Mouse (Mus musculus) liver, postnatal 0 days (tissue): ENCODE results near the gene Gjc1. TPM values are rescaled to one million over a fixed set of nuclear protein-coding genes. Genes with fewer than 3 reads are reported as not detected.

Experiments
- ATAC-seq: fragments of 200-750 bp; cut with Nextera tagmentation; 2 replicates; pipeline ENCODE4 v1.8.0; 2017; ENCODE audit warnings: mild to moderate bottlenecking, moderate library complexity
- DNase-seq: peaks from one replicate; pipeline ENCODE4 v3.0.0-alpha.2; 2016
- H3K27ac ChIP-seq: fragments of 300-500 bp; sonication (generic); 2 replicates; pipeline ENCODE4 v1.5.1; 2014; ENCODE audit warnings: antibody characterized with exemption, moderate library complexity, mild to moderate bottlenecking, low read depth
- H3K27me3 ChIP-seq: fragments of 300-500 bp; sonication (generic); 2 replicates; pipeline ENCODE4 v1.6.1; 2014; ENCODE audit warnings: low read length, control low read depth, mixed read lengths; ENCODE audit not compliant: insufficient read depth
- H3K36me3 ChIP-seq: fragments of 300-500 bp; sonication (generic); replicated peaks from 2 replicates; pipeline ENCODE4 v1.6.1; 2014; ENCODE audit warnings: mild to moderate bottlenecking, control low read depth, low read length, moderate library complexity, mixed read lengths; ENCODE audit not compliant: insufficient read depth
- H3K4me1 ChIP-seq: fragments of 300-500 bp; sonication (generic); 2 replicates; pipeline ENCODE4 v1.6.1; 2014; ENCODE audit warnings: antibody characterized with exemption, mild to moderate bottlenecking, control low read depth; ENCODE audit not compliant: insufficient read depth
- H3K4me2 ChIP-seq: fragments of 300-500 bp; sonication (generic); 2 replicates; pipeline ENCODE4 v1.6.1; 2014; ENCODE audit warnings: low read depth, mild to moderate bottlenecking, low read length, moderate library complexity, mixed read lengths
- H3K4me3 ChIP-seq: fragments of 300-500 bp; sonication (generic); 2 replicates; pipeline ENCODE4 v1.5.1; 2014; ENCODE audit warnings: low read depth, low read length
- H3K9ac ChIP-seq: fragments of 300-500 bp; sonication (generic); replicated peaks from 2 replicates; pipeline ENCODE4 v1.6.1; 2014; ENCODE audit warnings: mild to moderate bottlenecking, moderate library complexity
- H3K9me3 ChIP-seq: fragments of 300-500 bp; sonication (generic); 2 replicates; pipeline ENCODE4 v1.6.1; 2016; ENCODE audit warnings: mild to moderate bottlenecking, control low read depth, low read length, mixed read lengths
- CTCF ChIP-seq: sonication (generic); IDR thresholded peaks from 2 replicates; pipeline ENCODE4 v1.5.1; 2016; ENCODE audit warnings: antibody characterized with exemption, low read depth
- EP300 ChIP-seq: IDR thresholded peaks from 2 replicates; pipeline ENCODE4 v1.6.1; 2016; ENCODE audit warnings: antibody characterized with exemption, low read depth, mild to moderate bottlenecking
- WGBS: fragments of 180-500 bp; shearing (Covaris S2); extraction: QIAGEN DNeasy Blood & Tissue Kit; methylation state at CpG from one replicate; pipeline ENCODE4 v1.1.7; 2014; ENCODE audit not compliant: insufficient replicate concordance; 5-methylcytosine and 5-hydroxymethylcytosine counted together
- polyA plus RNA-seq: library from polyadenylated mRNA; unstranded; fragments of >200 nt; fragmentation: Nextera tagmentation; extraction: Ambion mirVana; gene quantifications from 2 replicates; pipeline ENCODE4 v1.2.1, GENCODE M21; 2015

Gene Gjc1
- polyA plus RNA-seq, 1 experiment from 2014 or later = 1.4 TPM

DNA sequence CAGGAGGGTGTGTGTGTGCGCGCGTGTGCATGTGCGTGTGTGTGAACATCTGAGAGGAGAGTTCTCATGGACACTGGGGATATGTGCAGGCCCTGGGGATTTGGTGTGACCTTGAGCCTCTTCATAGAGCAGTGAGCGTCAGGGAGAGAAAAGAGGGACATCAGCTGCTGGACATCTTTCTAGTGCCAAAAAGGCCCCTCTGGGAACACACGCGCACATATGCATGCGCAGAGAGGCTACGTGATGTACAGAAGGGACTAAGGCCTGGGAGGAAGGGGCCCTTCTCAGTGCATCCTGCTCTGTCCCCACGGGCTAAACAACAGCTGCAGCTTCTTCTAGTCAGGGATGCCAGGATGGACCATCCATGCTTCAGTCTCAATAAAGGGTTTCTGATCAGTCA lies 14.7 kb upstream of the Gjc1 start:
- Histone ChIP-seq H3K4me3 (no peak overlapping the region), H3K4me2 (no peak overlapping the region), H3K27ac (no peak overlapping the region), H3K4me1 (no peaks in the 10 kb centered on the region), H3K27me3 (no peaks in the 10 kb centered on the region), H3K9ac (no peak overlapping the region), H3K9me3 (no peaks in the 10 kb centered on the region), H3K36me3 (peaks cover 19% of the 10 kb centered on the region)
- TF ChIP-seq CTCF (no peak), EP300 (no peak)
- ATAC-seq (no peak), DNase-seq (no peak)
- WGBS = 83% methylated on average over 10 of the region's 10 CpGs

DNA sequence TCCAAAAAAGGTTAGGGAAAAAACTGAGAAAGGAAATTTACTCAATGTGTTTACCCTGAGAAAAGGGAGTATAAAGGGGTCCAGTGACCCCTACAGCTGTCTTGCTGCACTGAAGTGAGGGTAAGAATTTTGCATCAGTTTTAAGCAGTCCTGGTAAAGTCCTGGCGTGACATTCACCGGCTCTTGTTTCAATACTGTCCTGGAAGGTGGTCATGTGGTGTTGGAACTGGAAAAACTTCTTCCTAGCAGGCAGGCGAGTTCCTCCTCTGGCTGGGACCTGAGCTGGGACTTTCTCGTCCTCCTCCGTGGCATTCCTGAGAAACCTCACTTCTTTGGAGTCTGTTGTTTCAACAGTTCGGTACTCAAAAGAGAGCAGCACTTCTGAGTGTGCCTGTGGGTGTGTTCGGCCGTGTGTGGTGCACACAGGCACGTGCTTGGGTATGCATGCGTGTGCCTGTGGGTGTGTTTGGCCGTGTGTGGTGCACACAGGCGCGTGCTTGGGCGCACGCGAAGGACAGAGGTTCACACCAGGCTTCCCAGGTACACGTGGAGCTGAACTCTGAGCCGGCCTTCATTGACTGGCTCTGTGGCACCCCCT lies 13.3 kb upstream of the Gjc1 start:
- H3K4me3 ChIP-seq = no peak overlapping the region
- TF ChIP-seq CTCF (no peak), EP300 (no peak)
- no peak overlapping the region for H3K4me2 ChIP-seq
- peaks cover 7% of the 10 kb centered on the region; the same call in 1 of the 2 replicates for H3K36me3 ChIP-seq
- no peaks in the 10 kb centered on the region for H3K9me3 ChIP-seq
- H3K9ac ChIP-seq = no peak overlapping the region
- H3K27ac ChIP-seq = no peak overlapping the region
- WGBS = 57% methylated on average over 18 of the region's 18 CpGs
- no peaks in the 10 kb centered on the region for H3K27me3 ChIP-seq
- ATAC-seq = no peak
- no peak for DNase-seq
- H3K4me1 ChIP-seq = no peaks in the 10 kb centered on the region

DNA sequence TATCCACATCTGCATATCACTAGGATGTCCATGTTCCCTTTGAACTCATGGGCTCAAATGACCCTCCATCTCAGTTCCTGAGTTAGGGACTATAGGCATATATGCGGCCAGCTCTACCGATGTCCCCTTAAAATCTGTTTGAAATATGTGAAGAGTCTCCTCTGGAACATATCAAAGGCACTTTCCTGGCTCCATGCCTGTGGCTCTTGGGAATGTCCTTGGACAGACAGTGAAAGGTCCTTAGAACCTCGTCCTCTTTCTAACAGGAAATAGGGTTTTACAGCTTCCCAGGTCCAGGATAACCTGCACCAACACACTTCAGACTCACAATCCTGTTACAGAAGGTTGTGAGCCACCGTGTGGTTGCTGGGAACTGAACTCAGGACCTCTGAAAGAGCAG lies 10.8 kb upstream of the Gjc1 start:
- 60% methylated on average over 4 of the region's 4 CpGs for WGBS
- no peaks in the 10 kb centered on the region for H3K36me3 ChIP-seq
- no peak overlapping the region for H3K9ac ChIP-seq
- no peaks in the 10 kb centered on the region for H3K4me1 ChIP-seq
- DNase-seq (no peak), ATAC-seq (no peak)
- H3K27me3 ChIP-seq = no peaks in the 10 kb centered on the region
- no peak overlapping the region for H3K4me2 ChIP-seq
- TF ChIP-seq CTCF (no peak), EP300 (no peak)
- H3K27ac ChIP-seq = no peak overlapping the region
- no peaks in the 10 kb centered on the region for H3K9me3 ChIP-seq
- no peak overlapping the region for H3K4me3 ChIP-seq

DNA sequence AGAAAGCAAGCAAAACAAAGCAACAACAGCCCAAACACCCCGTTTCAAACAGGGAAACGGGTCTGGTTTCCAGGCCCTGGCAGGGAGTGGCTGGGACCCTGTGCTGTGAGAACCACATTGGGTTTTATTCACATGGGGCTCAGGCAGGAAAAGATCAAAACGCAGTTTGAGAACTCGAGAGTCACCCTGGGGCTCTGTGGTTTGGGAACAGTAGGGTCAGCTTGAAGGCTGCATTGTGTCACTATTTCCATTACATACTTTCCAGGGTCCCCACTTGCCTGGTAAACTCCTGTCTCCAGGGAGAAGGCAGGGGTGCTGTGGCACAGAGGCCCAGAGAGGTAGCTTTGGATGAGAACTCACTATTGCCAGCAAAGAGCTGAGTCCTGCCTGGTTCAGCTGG lies 7.6 kb upstream of the Gjc1 start:
- Histone ChIP-seq H3K4me1 (no peaks in the 10 kb centered on the region), H3K36me3 (no peaks in the 10 kb centered on the region), H3K4me2 (no peak overlapping the region), H3K9ac (no peak overlapping the region), H3K9me3 (no peaks in the 10 kb centered on the region), H3K27me3 (peaks cover 7% of the 10 kb centered on the region), H3K4me3 (no peak overlapping the region), H3K27ac (no peak overlapping the region)
- WGBS = 38% methylated on average over 4 of the region's 4 CpGs
- DNase-seq = no peak
- ATAC-seq = no peak
- TF ChIP-seq EP300 (no peak), CTCF (no peak)

DNA sequence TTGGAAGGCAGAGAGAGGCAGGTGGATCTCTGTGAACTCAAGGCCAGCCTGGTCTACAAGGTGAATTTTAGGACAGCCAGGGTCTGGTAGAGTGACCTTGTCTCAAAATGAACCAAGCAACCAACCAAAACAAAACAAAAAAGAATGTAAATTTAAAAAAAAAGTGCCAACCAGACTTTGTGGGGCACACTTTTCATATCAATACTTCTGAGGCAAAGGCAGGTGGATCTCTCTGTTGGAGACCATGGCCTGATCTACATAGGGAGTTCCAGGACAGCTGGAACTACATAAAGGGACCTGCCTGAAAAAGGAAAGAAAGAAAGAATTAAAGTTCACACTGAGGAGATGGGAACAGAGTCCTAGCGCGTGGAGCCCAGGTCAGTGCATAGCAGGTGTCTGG lies 7.0 kb upstream of the Gjc1 start:
- no peak for ATAC-seq
- H3K27me3 ChIP-seq = peaks cover 9% of the 10 kb centered on the region
- TF ChIP-seq CTCF = no peak
- no peak for TF ChIP-seq EP300
- DNase-seq = no peak
- H3K9me3 ChIP-seq = no peaks in the 10 kb centered on the region
- no peaks in the 10 kb centered on the region for H3K4me1 ChIP-seq
- no peak overlapping the region for H3K4me3 ChIP-seq
- H3K36me3 ChIP-seq = no peaks in the 10 kb centered on the region
- 71% methylated on average over 2 of the region's 2 CpGs for WGBS
- H3K9ac ChIP-seq = no peak overlapping the region
- H3K4me2 ChIP-seq = no peak overlapping the region
- no peak overlapping the region for H3K27ac ChIP-seq

DNA sequence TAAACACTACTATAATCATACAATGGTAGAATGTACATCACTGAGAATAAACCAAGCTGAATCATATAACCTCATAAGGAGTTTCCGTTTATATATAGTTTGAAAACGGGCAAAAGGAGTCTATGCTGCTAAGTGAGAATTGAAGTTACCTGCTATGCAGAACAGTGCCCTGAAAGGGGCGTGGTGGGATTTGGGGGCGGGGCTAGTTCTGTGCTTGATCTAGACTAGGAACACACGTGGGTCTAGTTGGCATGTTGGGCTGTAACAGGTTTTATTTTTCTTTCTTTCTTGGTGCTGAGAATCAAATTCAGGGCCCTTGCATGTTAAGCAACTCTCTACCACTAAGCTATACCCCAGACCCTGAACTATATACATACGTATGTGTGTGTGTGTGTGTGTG lies 1.7 kb upstream of the Gjc1 start:
- TF ChIP-seq CTCF = no peak
- TF ChIP-seq EP300 = no peak
- WGBS = 42% methylated on average over 6 of the region's 6 CpGs
- peaks cover 7% of the 10 kb centered on the region for H3K4me1 ChIP-seq
- no peak overlapping the region for H3K27ac ChIP-seq
- H3K4me3 ChIP-seq = no peak overlapping the region
- H3K27me3 ChIP-seq = peaks cover 55% of the 10 kb centered on the region
- H3K4me2 ChIP-seq = no peak overlapping the region
- no peak for ATAC-seq
- H3K9me3 ChIP-seq = no peaks in the 10 kb centered on the region
- no peak overlapping the region for H3K9ac ChIP-seq
- DNase-seq = no peak
- H3K36me3 ChIP-seq = no peaks in the 10 kb centered on the region

DNA sequence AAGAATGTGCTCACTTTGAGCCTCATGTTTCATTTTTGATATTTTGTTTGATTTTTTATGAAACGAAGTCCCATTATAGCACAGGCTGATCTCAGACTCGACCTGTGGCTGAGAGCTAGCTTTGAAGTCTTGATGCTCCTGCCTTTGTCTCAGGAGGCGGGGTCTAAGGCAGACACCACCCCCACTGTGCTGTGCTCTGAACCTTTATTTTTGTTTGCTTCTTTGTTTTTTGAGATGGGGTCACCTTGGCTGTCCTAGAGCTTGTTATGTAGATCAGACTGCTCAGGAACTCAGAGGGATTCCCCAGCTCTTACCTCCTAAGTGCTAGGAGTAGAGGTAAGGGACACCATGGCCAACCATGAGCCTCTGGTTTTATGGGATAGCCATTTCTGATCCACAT lies 932 bp upstream of the Gjc1 start:
- peaks cover 7% of the 10 kb centered on the region for H3K4me1 ChIP-seq
- WGBS = 22% methylated on average over 3 of the region's 3 CpGs
- TF ChIP-seq EP300 = no peak
- TF ChIP-seq CTCF = no peak
- H3K4me3 ChIP-seq = no peak overlapping the region
- H3K4me2 ChIP-seq = no peak overlapping the region
- H3K36me3 ChIP-seq = no peaks in the 10 kb centered on the region
- H3K27me3 ChIP-seq = peaks cover 61% of the 10 kb centered on the region
- no peak overlapping the region for H3K9ac ChIP-seq
- no peak for ATAC-seq
- no peak overlapping the region for H3K27ac ChIP-seq
- no peaks in the 10 kb centered on the region for H3K9me3 ChIP-seq
- DNase-seq = no peak
